Mouse (Mus musculus): ENCODE measurements around the gene Foxf2. TPM values are rescaled to one million over a fixed set of nuclear protein-coding genes. Genes with fewer than 3 reads are reported as not detected.

Foxf2 gene
- total RNA-seq, 1 experiment, result 0.80 TPM

DNA sequence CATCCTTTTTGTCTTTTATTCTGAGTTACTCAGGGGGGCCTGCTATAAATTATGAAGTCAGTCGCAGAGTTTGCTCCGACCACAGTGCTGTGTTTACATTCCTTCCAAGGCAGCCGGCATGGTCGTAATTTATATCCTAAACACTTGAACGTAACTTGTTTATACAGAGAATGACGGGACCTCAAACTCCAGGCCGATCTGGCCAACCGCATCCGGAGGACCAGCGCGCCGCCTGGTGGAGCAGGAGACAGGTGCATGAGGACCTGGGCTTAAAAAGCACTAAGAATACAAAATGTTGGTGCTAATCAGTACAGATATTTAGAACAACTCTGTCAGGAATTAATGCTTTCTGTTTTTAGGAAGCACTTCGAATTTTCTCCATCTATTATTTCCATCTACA lies 6.8 kb downstream of the Foxf2 start:
- DNase-seq (ENCODE audit: low read depth, low spot score), result no peak
- in situ Hi-C loops (cut with MboI; ENCODE audit: low sequenced_read_pairs in 2 of 2, unreplicated experiment in 2 of 2), result no loop called here
- no peak overlapping the region for H3K4me3 ChIP-seq (ENCODE audit: insufficient read depth in 1 of 2, low read depth in 1 of 2, low read length in 2 of 2, poor library complexity in 1 of 2, severe bottlenecking in 1 of 2)

GRCm38 (mm10) chr13:31633259-31633658 lies 7.6 kb downstream of the Foxf2 start:
- no peak overlapping the region for H3K4me3 ChIP-seq (ENCODE audit: insufficient read depth in 1 of 2, low read depth in 1 of 2, low read length in 2 of 2, poor library complexity in 1 of 2, severe bottlenecking in 1 of 2)
- H3K9ac ChIP-seq (ENCODE audit: insufficient read depth, low read depth, low read length, poor library complexity, severe bottlenecking), result no peak overlapping the region
- H3K27ac ChIP-seq (ENCODE audit: insufficient read depth, low read depth, low read length, poor library complexity, severe bottlenecking), result no peak overlapping the region
- no peaks in the 10 kb centered on the region for H3K36me3 ChIP-seq (ENCODE audit: control insufficient read depth, insufficient read depth, low read length, poor library complexity, severe bottlenecking)
- in situ Hi-C loops (cut with MboI; ENCODE audit: low sequenced_read_pairs in 2 of 2, unreplicated experiment in 2 of 2), result no loop called here
- no peak for DNase-seq (ENCODE audit: low read depth, low spot score)
- peaks cover 0 to 2% of the 10 kb centered on the region in 2 experiments; a peak in 1 of 4 replicates for H3K4me1 ChIP-seq (ENCODE audit: control insufficient read depth in 2 of 2, insufficient read depth in 2 of 2, low read length in 2 of 2, poor library complexity in 1 of 2)
- H3K9me3 ChIP-seq (ENCODE audit: control insufficient read depth, insufficient read depth, low read depth, low read length), result no peaks in the 10 kb centered on the region
- no peak for TF ChIP-seq HCFC1 (IDR thresholded peaks at IDR 0.05; ENCODE audit: borderline replicate concordance, insufficient read depth, low read length)
- no peak for TF ChIP-seq ZC3H11A (IDR thresholded peaks at IDR 0.05; ENCODE audit: borderline replicate concordance, low read depth, low read length)
- no peak for TF ChIP-seq ZNF384 (IDR thresholded peaks at IDR 0.05; ENCODE audit: low read depth, low read length)
- TF ChIP-seq MAFK (IDR thresholded peaks at IDR 0.05; ENCODE audit: insufficient read depth, low read depth, low read length), result no peak
- TF ChIP-seq CHD2 (IDR thresholded peaks at IDR 0.05; ENCODE audit: low read depth, low read length), result no peak

More for the DNA sequence above, 6.8 kb downstream of the Foxf2 start:
- Histone ChIP-seq H3K27ac (ENCODE audit: insufficient read depth, low read depth, low read length, poor library complexity, severe bottlenecking) (no peak overlapping the region), H3K9ac (ENCODE audit: insufficient read depth, low read depth, low read length, poor library complexity, severe bottlenecking) (no peak overlapping the region), H3K36me3 (ENCODE audit: control insufficient read depth, insufficient read depth, low read length, poor library complexity, severe bottlenecking) (no peaks in the 10 kb centered on the region), H3K4me1 (ENCODE audit: control insufficient read depth in 2 of 2, insufficient read depth in 2 of 2, low read length in 2 of 2, poor library complexity in 1 of 2) (peaks cover 0 to 2% of the 10 kb centered on the region in 2 experiments; a peak in 1 of 4 replicates), H3K9me3 (ENCODE audit: control insufficient read depth, insufficient read depth, low read depth, low read length) (no peaks in the 10 kb centered on the region)
- TF ChIP-seq MAFK (IDR thresholded peaks at IDR 0.05; ENCODE audit: insufficient read depth, low read depth, low read length) (no peak), CHD2 (IDR thresholded peaks at IDR 0.05; ENCODE audit: low read depth, low read length) (no peak), HCFC1 (IDR thresholded peaks at IDR 0.05; ENCODE audit: borderline replicate concordance, insufficient read depth, low read length) (no peak), ZNF384 (IDR thresholded peaks at IDR 0.05; ENCODE audit: low read depth, low read length) (no peak), ZC3H11A (IDR thresholded peaks at IDR 0.05; ENCODE audit: borderline replicate concordance, low read depth, low read length) (no peak; the same call in 1 of the 2 replicates)

DNA sequence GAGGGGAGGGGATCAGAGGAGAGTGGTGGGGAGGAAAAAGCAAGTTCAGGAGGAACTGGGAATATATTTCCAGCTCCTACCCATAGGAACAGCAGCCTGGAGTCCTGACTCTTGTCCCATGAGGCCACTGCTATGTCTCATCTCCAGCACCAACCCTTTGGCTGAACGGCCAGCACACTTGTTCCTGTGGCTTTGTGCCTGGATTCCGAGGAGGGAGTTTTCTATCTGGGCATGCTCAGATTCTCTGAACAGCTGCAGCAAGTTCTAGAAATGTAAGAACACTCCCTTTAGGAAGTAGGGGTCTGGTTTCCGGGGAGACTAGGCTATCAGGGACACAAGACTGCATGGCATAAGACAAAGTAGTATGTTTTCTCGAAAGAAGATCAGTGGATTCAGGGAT lies 9.9 kb downstream of the Foxf2 start:
- in situ Hi-C loops (cut with MboI; ENCODE audit: low sequenced_read_pairs in 2 of 2, unreplicated experiment in 2 of 2), result no loop called here
- no peak for DNase-seq (ENCODE audit: low read depth, low spot score)
- TF ChIP-seq ZC3H11A (IDR thresholded peaks at IDR 0.05; ENCODE audit: borderline replicate concordance, low read depth, low read length) (no peak), CHD2 (IDR thresholded peaks at IDR 0.05; ENCODE audit: low read depth, low read length) (no peak), ZNF384 (IDR thresholded peaks at IDR 0.05; ENCODE audit: low read depth, low read length) (no peak), HCFC1 (IDR thresholded peaks at IDR 0.05; ENCODE audit: borderline replicate concordance, insufficient read depth, low read length) (no peak), MAFK (IDR thresholded peaks at IDR 0.05; ENCODE audit: insufficient read depth, low read depth, low read length) (no peak)
- H3K36me3 ChIP-seq (ENCODE audit: control insufficient read depth, insufficient read depth, low read length, poor library complexity, severe bottlenecking), result no peaks in the 10 kb centered on the region
- H3K4me1 ChIP-seq (ENCODE audit: control insufficient read depth in 2 of 2, insufficient read depth in 2 of 2, low read length in 2 of 2, poor library complexity in 1 of 2), result no peaks in the 10 kb centered on the region
- no peak overlapping the region for H3K27ac ChIP-seq (ENCODE audit: insufficient read depth, low read depth, low read length, poor library complexity, severe bottlenecking)
- H3K4me3 ChIP-seq (ENCODE audit: insufficient read depth in 1 of 2, low read depth in 1 of 2, low read length in 2 of 2, poor library complexity in 1 of 2, severe bottlenecking in 1 of 2), result no peak overlapping the region
- H3K9me3 ChIP-seq (ENCODE audit: control insufficient read depth, insufficient read depth, low read depth, low read length), result no peaks in the 10 kb centered on the region
- H3K9ac ChIP-seq (ENCODE audit: insufficient read depth, low read depth, low read length, poor library complexity, severe bottlenecking), result no peak overlapping the region

- Histone ChIP-seq H3K9ac (ENCODE audit: insufficient read depth, low read depth, low read length, poor library complexity, severe bottlenecking) (no peak overlapping the region), H3K4me3 (ENCODE audit: insufficient read depth in 1 of 2, low read depth in 1 of 2, low read length in 2 of 2, poor library complexity in 1 of 2, severe bottlenecking in 1 of 2) (no peak overlapping the region), H3K27ac (ENCODE audit: insufficient read depth, low read depth, low read length, poor library complexity, severe bottlenecking) (no peak overlapping the region), H3K9me3 (ENCODE audit: control insufficient read depth, insufficient read depth, low read depth, low read length) (no peaks in the 10 kb centered on the region), H3K4me1 (ENCODE audit: control insufficient read depth in 2 of 2, insufficient read depth in 2 of 2, low read length in 2 of 2, poor library complexity in 1 of 2) (no peaks in the 10 kb centered on the region), H3K36me3 (ENCODE audit: control insufficient read depth, insufficient read depth, low read length, poor library complexity, severe bottlenecking) (no peaks in the 10 kb centered on the region)
- in situ Hi-C loops (cut with MboI; ENCODE audit: low sequenced_read_pairs in 2 of 2, unreplicated experiment in 2 of 2), result no loop called here
- TF ChIP-seq ZC3H11A (IDR thresholded peaks at IDR 0.05; ENCODE audit: borderline replicate concordance, low read depth, low read length) (no peak), CHD2 (IDR thresholded peaks at IDR 0.05; ENCODE audit: low read depth, low read length) (no peak), MAFK (IDR thresholded peaks at IDR 0.05; ENCODE audit: insufficient read depth, low read depth, low read length) (no peak), HCFC1 (IDR thresholded peaks at IDR 0.05; ENCODE audit: borderline replicate concordance, insufficient read depth, low read length) (no peak), ZNF384 (IDR thresholded peaks at IDR 0.05; ENCODE audit: low read depth, low read length) (no peak)
- no peak for DNase-seq (ENCODE audit: low read depth, low spot score)
These were observed 15.9 kb downstream of the Foxf2 start for GRCm38 (mm10) chr13:31641517-31641916.
